Comparison of ENCODE assay signal across 21 mouse cellular contexts in genomic region chr2:29926542-29926941, GRCm38 (mm10). TPM values are rescaled to one million over a fixed set of nuclear protein-coding genes. Genes with fewer than 3 reads are reported as not detected.
DNase-seq lines count a peak whose midpoint lies in the region; ATAC-seq and TF ChIP-seq lines count a peak whose summit lies in the region.
"Had no signal": no experiment of that assay in that cellular context is flagged by ENCODE, and none has a peak within 500 bp of the region (broad histone marks: within the 10 kb centered on the region; RNA-seq: fewer than 3 reads in every experiment).

No protein-coding gene starts in this region.

- H3K4me3 ChIP-seq in kidney, embryonic 15.5 days (replicated peaks), result no peak overlapping the region
- no peak overlapping the region for H3K4me3 ChIP-seq in kidney, postnatal 0 days (replicated peaks; ENCODE audit: low read depth, low read length)
- H3K4me3 ChIP-seq in layer of hippocampus, adult 2 months, result no peak overlapping the region
- H3K4me3 ChIP-seq in liver, embryonic 11.5 days (ENCODE audit: low read depth, low read length), result no peak overlapping the region
- H3K4me3 ChIP-seq: embryonic facial prominence, embryonic 15.5 days; forebrain, embryonic 12.5 days; heart, embryonic 10.5 days; hindbrain, embryonic 13.5 days had no signal

- no peaks in the 10 kb centered on the region for H3K9me3 ChIP-seq in kidney, embryonic 15.5 days (replicated peaks)
- H3K9me3 ChIP-seq in kidney, postnatal 0 days (replicated peaks; ENCODE audit: low read length), result no peaks in the 10 kb centered on the region
- H3K9me3 ChIP-seq in liver, embryonic 11.5 days (ENCODE audit: control insufficient read depth, low read length), result no peaks in the 10 kb centered on the region
- H3K9me3 ChIP-seq: embryonic facial prominence, embryonic 15.5 days; forebrain, embryonic 12.5 days; heart, embryonic 10.5 days; hindbrain, embryonic 13.5 days had no signal

- no peak overlapping the region for H3K4me2 ChIP-seq in kidney, embryonic 15.5 days
- no peak overlapping the region for H3K4me2 ChIP-seq in kidney, postnatal 0 days (ENCODE audit: low read length)
- no peak overlapping the region for H3K4me2 ChIP-seq in liver, embryonic 11.5 days
- H3K4me2 ChIP-seq: embryonic facial prominence, embryonic 15.5 days; forebrain, embryonic 12.5 days; hindbrain, embryonic 13.5 days had no signal

- TF ChIP-seq CTCF in kidney, postnatal 0 days (IDR thresholded peaks at IDR 0.05; ENCODE audit: low read depth), result no peak
- no peak for TF ChIP-seq CTCF in layer of hippocampus, adult 2 months (conservative IDR thresholded peaks at IDR 0.05)

- H3K36me3 ChIP-seq in kidney, embryonic 15.5 days, result peaks cover 100% of the 10 kb centered on the region
- peaks cover 66% of the 10 kb centered on the region for H3K36me3 ChIP-seq in kidney, postnatal 0 days (ENCODE audit: insufficient read depth, low read length)
- peaks cover 46% of the 10 kb centered on the region for H3K36me3 ChIP-seq in liver, embryonic 11.5 days (ENCODE audit: control insufficient read depth, insufficient read depth, low read length)

- no peaks in the 10 kb centered on the region for H3K27me3 ChIP-seq in kidney, embryonic 15.5 days
- H3K27me3 ChIP-seq in kidney, postnatal 0 days (ENCODE audit: insufficient read depth, low read length), result no peaks in the 10 kb centered on the region
- H3K27me3 ChIP-seq in liver, embryonic 11.5 days (replicated peaks; ENCODE audit: control insufficient read depth, insufficient read depth, low read length), result no peaks in the 10 kb centered on the region
- H3K27me3 ChIP-seq: CH12.LX; embryonic facial prominence, embryonic 15.5 days; forebrain, embryonic 12.5 days; hindbrain, embryonic 13.5 days had no signal

- H3K27ac ChIP-seq in kidney, embryonic 15.5 days, result no peak overlapping the region
- no peak overlapping the region for H3K27ac ChIP-seq in kidney, postnatal 0 days
- H3K27ac ChIP-seq in layer of hippocampus, adult 2 months, result no peak overlapping the region
- no peak overlapping the region for H3K27ac ChIP-seq in liver, embryonic 11.5 days (ENCODE audit: low read depth, low read length)
- H3K27ac ChIP-seq: embryonic facial prominence, embryonic 15.5 days; forebrain, embryonic 12.5 days; heart, embryonic 10.5 days; hindbrain, embryonic 13.5 days; hindbrain, postnatal 0 days had no signal

- H3K4me1 ChIP-seq in kidney, embryonic 15.5 days, result peaks cover 5% of the 10 kb centered on the region
- no peaks in the 10 kb centered on the region for H3K4me1 ChIP-seq in kidney, postnatal 0 days (replicated peaks; ENCODE audit: insufficient read depth, low read length)
- H3K4me1 ChIP-seq in liver, embryonic 11.5 days (replicated peaks; ENCODE audit: control insufficient read depth, insufficient read depth, low read length), result no peaks in the 10 kb centered on the region
- H3K4me1 ChIP-seq: embryonic facial prominence, embryonic 15.5 days; forebrain, embryonic 12.5 days; hindbrain, embryonic 13.5 days had no signal

- H3K9ac ChIP-seq in kidney, embryonic 15.5 days, result no peak overlapping the region
- H3K9ac ChIP-seq in kidney, postnatal 0 days (ENCODE audit: low read depth, low read length), result no peak overlapping the region
- no peak overlapping the region for H3K9ac ChIP-seq in liver, embryonic 11.5 days (ENCODE audit: low read depth, low read length)
- H3K9ac ChIP-seq: embryonic facial prominence, embryonic 15.5 days; forebrain, embryonic 12.5 days; forebrain, postnatal 0 days; hindbrain, embryonic 13.5 days had no signal

- ATAC-seq in kidney, embryonic 15.5 days (replicated peaks; ENCODE audit: low FRiP score), result no peak
- 0 out of 2 replicates have a peak, but pooled peaks have one; percentile 28 for ATAC-seq in erythroblast, adult 5-6 weeks (replicated peaks; ENCODE audit: low FRiP score, poor library complexity, severe bottlenecking)
- ATAC-seq in kidney, postnatal 0 days (replicated peaks; ENCODE audit: low FRiP score, low read depth), result peak; percentile 53; the same call in 1 of the 2 replicates
- no peak for ATAC-seq in liver, embryonic 11.5 days (replicated peaks; ENCODE audit: low FRiP score)
- ATAC-seq: forebrain, postnatal 0 days; hindbrain, postnatal 0 days had no signal

- 91% methylated on average over 5 of the region's 5 CpGs for WGBS in kidney, embryonic 15.5 days
- WGBS in kidney, postnatal 0 days, result 87% methylated on average over 5 of the region's 5 CpGs
- WGBS in liver, embryonic 11.5 days, result 89% methylated on average over 5 of the region's 5 CpGs

- peak; percentile 92 for DNase-seq in kidney, adult 11 months
- peak; percentile 4 for DNase-seq in kidney, postnatal 0 days (ENCODE audit: low spot score)
- peak; percentile 83 to 90 for DNase-seq in kidney, postnatal 36 days
- no peak for DNase-seq in layer of hippocampus, adult 2 months (ENCODE audit: low spot score in 2 of 2)
- no peak for DNase-seq in liver, embryonic 11.5 days (ENCODE audit: low spot score)
- DNase-seq: adrenal gland, adult 8-10 months; adrenal gland, postnatal 36 days; cerebellum, adult 2 months; cerebellum, postnatal 10 days; forebrain, postnatal 0 days; gastrocnemius, postnatal 14 days; heart, adult 18-20 months; heart, postnatal 10 days had no signal

RNA-seq across cellular contexts. Expression of gene Gle1, which starts 8.7 kb away (rescaled TPM):
- 60.1 and 65.5 TPM in 2 replicates for polyA plus RNA-seq in kidney, embryonic 15.5 days (2015; fragmentation: Nextera tagmentation; extraction: Ambion mirVana)
- total RNA-seq in erythroblast, adult 5-6 weeks (2015; ENCODE audit: low replicate concordance), result 3.5 and 12.1 TPM in 2 replicates
- 16.0 and 23.0 TPM in 2 replicates for total RNA-seq in erythroblast, adult 5-6 weeks (2017; ENCODE audit: low replicate concordance)
- polyA plus RNA-seq in kidney, postnatal 0 days (2015; fragmentation: Nextera tagmentation; extraction: Ambion mirVana), result 31.2 and 37.5 TPM in 2 replicates
- total RNA-seq in layer of hippocampus, adult 2 months (2021), result 10 to 100 TPM; 48.0 to 48.9 TPM
- 58.0 and 62.8 TPM in 2 replicates for polyA plus RNA-seq in liver, embryonic 11.5 days (2014; fragmentation: Nextera tagmentation; extraction: Ambion mirVana)

RNA-seq across cellular contexts. Expression of gene Odf2, which starts 37.5 kb away (rescaled TPM):
- 72.9 and 81.5 TPM in 2 replicates for polyA plus RNA-seq in kidney, embryonic 15.5 days (2015; fragmentation: Nextera tagmentation; extraction: Ambion mirVana)
- total RNA-seq in erythroblast, adult 5-6 weeks (2015; ENCODE audit: low replicate concordance), result 25.2 and 25.9 TPM in 2 replicates
- 51.4 and 68.7 TPM in 2 replicates for total RNA-seq in erythroblast, adult 5-6 weeks (2017; ENCODE audit: low replicate concordance)
- polyA plus RNA-seq in kidney, postnatal 0 days (2015; fragmentation: Nextera tagmentation; extraction: Ambion mirVana), result 33.1 and 36.9 TPM in 2 replicates
- 100 to 1,000 TPM; 113 to 127 TPM for total RNA-seq in layer of hippocampus, adult 2 months (2021)
- 81.7 and 83.4 TPM in 2 replicates for polyA plus RNA-seq in liver, embryonic 11.5 days (2014; fragmentation: Nextera tagmentation; extraction: Ambion mirVana)

RNA-seq across cellular contexts. Expression of gene Sptan1, which starts 38.8 kb away (rescaled TPM):
- 82.0 and 103 TPM in 2 replicates for polyA plus RNA-seq in kidney, embryonic 15.5 days (2015; fragmentation: Nextera tagmentation; extraction: Ambion mirVana)
- 16.5 TPM in 2 replicates for total RNA-seq in erythroblast, adult 5-6 weeks (2015; ENCODE audit: low replicate concordance)
- total RNA-seq in erythroblast, adult 5-6 weeks (2017; ENCODE audit: low replicate concordance), result 18.1 and 21.6 TPM in 2 replicates
- polyA plus RNA-seq in kidney, postnatal 0 days (2015; fragmentation: Nextera tagmentation; extraction: Ambion mirVana), result 92.4 and 94.3 TPM in 2 replicates
- total RNA-seq in layer of hippocampus, adult 2 months (2021), result 100 to 1,000 TPM; 879 to 882 TPM
- 40.4 and 50.2 TPM in 2 replicates for polyA plus RNA-seq in liver, embryonic 11.5 days (2014; fragmentation: Nextera tagmentation; extraction: Ambion mirVana)

RNA-seq across cellular contexts. Expression of gene Cercam, which starts 57.6 kb away (rescaled TPM):
- 19.4 and 21.5 TPM in 2 replicates for polyA plus RNA-seq in kidney, embryonic 15.5 days (2015; fragmentation: Nextera tagmentation; extraction: Ambion mirVana)
- total RNA-seq in erythroblast, adult 5-6 weeks (2015; ENCODE audit: low replicate concordance), result 16.9 and 19.4 TPM in 2 replicates
- 18.8 and 20.8 TPM in 2 replicates for total RNA-seq in erythroblast, adult 5-6 weeks (2017; ENCODE audit: low replicate concordance)
- 10.2 and 10.3 TPM in 2 replicates for polyA plus RNA-seq in kidney, postnatal 0 days (2015; fragmentation: Nextera tagmentation; extraction: Ambion mirVana)
- 1 to 10 TPM; 7.9 to 10.0 TPM for total RNA-seq in layer of hippocampus, adult 2 months (2021)
- 49.0 and 54.3 TPM in 2 replicates for polyA plus RNA-seq in liver, embryonic 11.5 days (2014; fragmentation: Nextera tagmentation; extraction: Ambion mirVana)

Comparison
In these comparisons a context has a peak if more than half of its experiments do, and no peak if none do; other contexts are left out.
1. ATAC-seq: peak in erythroblast, adult 5-6 weeks (single experiment) and kidney, postnatal 0 days (single experiment); none in kidney, embryonic 15.5 days (single experiment) and liver, embryonic 11.5 days (single experiment).
2. DNase-seq: peak in kidney, adult 11 months (single experiment), kidney, postnatal 0 days (single experiment) and kidney, postnatal 36 days (2 of 2); none in layer of hippocampus, adult 2 months (0 of 2) and liver, embryonic 11.5 days (single experiment).